Mouse (Mus musculus): ENCODE measurements at regions not wholly inside any gene's neighbourhood (a gene's known extent, or its start where the extent isn't known, plus 50 kb on each side); places are given as distances from the start of the nearest gene placed in this dataset.
A peak's percentile ranks its signal among the peaks of the same experiment; 100 is the strongest.

GRCm38 (mm10) chr7:115142163-115142562 is 398.7 kb downstream of the Insc start:
- H3K4me2 ChIP-seq (replicated peaks), result no peak overlapping the region
- H3K27ac ChIP-seq, result no peak overlapping the region
- no peaks in the 10 kb centered on the region for H3K36me3 ChIP-seq
- H3K27me3 ChIP-seq (replicated peaks), result no peaks in the 10 kb centered on the region
- no peak for ATAC-seq (ENCODE audit: low FRiP score, low read depth)
- no peaks in the 10 kb centered on the region for H3K9me3 ChIP-seq
- no peak overlapping the region for H3K9ac ChIP-seq
- H3K4me3 ChIP-seq, result no peak overlapping the region
- H3K4me1 ChIP-seq, result 0 out of 2 replicates have a peak, but pooled peaks cover 3% of the 10 kb centered on the region
- WGBS, result 34% methylated on average over 2 of the region's 2 CpGs

GRCm38 (mm10) chr7:115144947-115145346 is 401.5 kb downstream of the Insc start:
- Histone ChIP-seq H3K27ac (no peak overlapping the region), H3K9me3 (no peaks in the 10 kb centered on the region), H3K4me1 (0 out of 2 replicates have a peak, but pooled peaks cover 3% of the 10 kb centered on the region), H3K36me3 (no peaks in the 10 kb centered on the region), H3K4me2 (replicated peaks) (no peak overlapping the region), H3K27me3 (replicated peaks) (no peaks in the 10 kb centered on the region), H3K9ac (no peak overlapping the region), H3K4me3 (no peak overlapping the region)
- WGBS, result 70% methylated on average over 2 of the region's 2 CpGs
- no peak for ATAC-seq (ENCODE audit: low FRiP score, low read depth)

GRCm38 (mm10) chr7:115147352-115147977 is 404.0 kb downstream of the Insc start:
- 85% methylated on average over 5 of the region's 5 CpGs for WGBS
- no peak for ATAC-seq (ENCODE audit: low FRiP score, low read depth)

GRCm38 (mm10) chr7:115153291-115153690 is 409.8 kb downstream of the Insc start:
- H3K27ac ChIP-seq, result no peak overlapping the region
- no peak overlapping the region for H3K4me3 ChIP-seq
- H3K27me3 ChIP-seq (replicated peaks), result no peaks in the 10 kb centered on the region
- no peak overlapping the region for H3K4me2 ChIP-seq (replicated peaks)
- H3K9ac ChIP-seq, result no peak overlapping the region
- ATAC-seq (ENCODE audit: low FRiP score, low read depth), result no peak
- H3K9me3 ChIP-seq, result no peaks in the 10 kb centered on the region
- no peaks in the 10 kb centered on the region for H3K36me3 ChIP-seq
- 0 out of 2 replicates have a peak, but pooled peaks cover 7% of the 10 kb centered on the region for H3K4me1 ChIP-seq

More at GRCm38 (mm10) chr7:115147352-115147977, 404.0 kb downstream of the Insc start:
- Histone ChIP-seq H3K27me3 (replicated peaks) (no peaks in the 10 kb centered on the region), H3K9me3 (no peaks in the 10 kb centered on the region), H3K4me1 (no peaks in the 10 kb centered on the region), H3K27ac (no peak overlapping the region), H3K4me3 (no peak overlapping the region), H3K4me2 (replicated peaks) (no peak overlapping the region), H3K36me3 (no peaks in the 10 kb centered on the region), H3K9ac (no peak overlapping the region)

DNA sequence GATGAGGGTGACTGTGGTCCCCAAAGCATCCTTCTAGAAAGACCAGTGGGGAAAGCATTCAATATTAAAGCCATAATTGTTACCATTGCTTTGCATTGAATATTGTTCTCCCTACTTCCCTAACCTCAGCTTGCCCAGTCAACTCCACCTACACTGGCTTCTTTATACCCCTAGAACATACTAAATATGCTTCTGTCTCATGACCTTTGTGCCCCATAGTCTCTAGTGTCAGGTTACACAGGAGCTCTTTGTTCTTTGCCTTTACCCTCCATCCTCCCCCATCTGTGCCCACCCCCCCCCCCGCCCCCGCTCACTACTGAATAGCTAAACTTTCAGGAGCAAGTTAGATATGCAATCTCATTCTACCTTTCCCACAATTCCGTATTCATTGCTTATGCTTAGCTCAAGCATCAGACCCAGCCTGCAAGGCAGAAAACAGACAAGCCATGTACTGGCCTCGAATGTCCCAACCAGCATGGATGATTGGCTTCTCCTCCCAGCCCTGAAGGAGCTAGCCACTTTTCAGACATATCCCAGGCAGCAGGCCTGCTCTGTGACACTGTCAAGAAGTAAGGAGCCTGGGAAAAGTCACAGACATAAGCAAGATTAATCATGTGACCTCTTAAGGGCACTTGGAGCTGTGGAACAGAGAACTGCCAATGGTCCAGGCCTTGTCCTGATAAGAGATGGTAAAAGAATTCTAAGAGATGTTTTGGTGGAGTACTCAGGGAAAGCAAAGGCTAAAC is 410.4 kb downstream of the Insc start:
- no peak overlapping the region for H3K4me2 ChIP-seq (replicated peaks)
- 0 out of 2 replicates have a peak, but pooled peaks cover 7% of the 10 kb centered on the region for H3K4me1 ChIP-seq
- no peak overlapping the region for H3K4me3 ChIP-seq
- no peak for ATAC-seq (ENCODE audit: low FRiP score, low read depth)
- no peak overlapping the region for H3K9ac ChIP-seq
- H3K36me3 ChIP-seq, result no peaks in the 10 kb centered on the region
- H3K9me3 ChIP-seq, result no peaks in the 10 kb centered on the region
- WGBS, result 58% methylated on average over 4 of the region's 4 CpGs
- no peaks in the 10 kb centered on the region for H3K27me3 ChIP-seq (replicated peaks)
- H3K27ac ChIP-seq, result no peak overlapping the region

GRCm38 (mm10) chr7:115170023-115170422 is 426.5 kb downstream of the Insc start:
- H3K4me2 ChIP-seq (replicated peaks), result no peak overlapping the region
- no peak overlapping the region for H3K4me3 ChIP-seq
- H3K4me1 ChIP-seq, result no peaks in the 10 kb centered on the region
- no peak for ATAC-seq (ENCODE audit: low FRiP score, low read depth)
- no peak overlapping the region for H3K9ac ChIP-seq
- no peaks in the 10 kb centered on the region for H3K36me3 ChIP-seq
- H3K27me3 ChIP-seq (replicated peaks), result no peaks in the 10 kb centered on the region
- no peaks in the 10 kb centered on the region for H3K9me3 ChIP-seq
- 70% methylated on average over 6 of the region's 6 CpGs for WGBS
- H3K27ac ChIP-seq, result no peak overlapping the region

- Histone ChIP-seq H3K36me3 (no peaks in the 10 kb centered on the region), H3K4me1 (no peaks in the 10 kb centered on the region), H3K27ac (no peak overlapping the region), H3K27me3 (replicated peaks) (no peaks in the 10 kb centered on the region), H3K9ac (no peak overlapping the region), H3K9me3 (no peaks in the 10 kb centered on the region), H3K4me3 (no peak overlapping the region), H3K4me2 (replicated peaks) (no peak overlapping the region)
- no peak for ATAC-seq (ENCODE audit: low FRiP score, low read depth)
- WGBS, result 52% methylated on average over 9 of the region's 9 CpGs
Observed at GRCm38 (mm10) chr7:115170439-115170838, 426.9 kb downstream of the Insc start.

DNA sequence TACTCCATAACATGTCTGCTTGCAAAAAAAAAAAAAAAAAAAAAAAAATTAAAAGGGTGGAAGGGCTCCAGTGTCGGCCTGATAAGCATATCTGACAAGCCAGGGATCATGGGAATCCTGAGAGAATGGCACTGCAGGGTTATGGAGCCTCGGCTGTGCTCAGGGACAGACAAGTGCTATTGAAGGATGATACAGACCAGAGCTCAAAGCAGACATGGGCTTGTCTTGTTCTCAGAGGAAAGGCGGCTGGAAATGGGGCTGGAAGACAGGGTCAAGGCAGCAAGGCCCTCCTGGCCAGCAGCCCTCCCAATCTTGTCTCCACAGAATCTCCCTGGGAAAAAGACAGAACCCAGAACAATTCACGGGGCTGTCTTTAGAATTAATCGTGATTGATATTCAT is 449.0 kb downstream of the Insc start:
- H3K36me3 ChIP-seq, result no peaks in the 10 kb centered on the region
- no peaks in the 10 kb centered on the region for H3K27me3 ChIP-seq (replicated peaks)
- no peak overlapping the region for H3K9ac ChIP-seq
- H3K4me2 ChIP-seq (replicated peaks), result no peak overlapping the region
- 74% methylated on average over 5 of the region's 5 CpGs for WGBS
- no peak overlapping the region for H3K4me3 ChIP-seq
- ATAC-seq (ENCODE audit: low FRiP score, low read depth), result no peak
- H3K27ac ChIP-seq, result no peak overlapping the region
- H3K4me1 ChIP-seq, result no peaks in the 10 kb centered on the region
- no peaks in the 10 kb centered on the region for H3K9me3 ChIP-seq

GRCm38 (mm10) chr7:115192992-115193761 is 449.7 kb downstream of the Insc start:
- no peaks in the 10 kb centered on the region for H3K27me3 ChIP-seq (replicated peaks)
- H3K4me2 ChIP-seq (replicated peaks), result no peak overlapping the region
- no peaks in the 10 kb centered on the region for H3K36me3 ChIP-seq
- no peak overlapping the region for H3K9ac ChIP-seq
- H3K4me1 ChIP-seq, result no peaks in the 10 kb centered on the region
- WGBS, result 17% methylated on average over 9 of the region's 9 CpGs
- peak; percentile 37; the same call in 1 of the 2 replicates for ATAC-seq (ENCODE audit: low FRiP score, low read depth)
- no peaks in the 10 kb centered on the region for H3K9me3 ChIP-seq
- no peak overlapping the region for H3K27ac ChIP-seq
- H3K4me3 ChIP-seq, result no peak overlapping the region

GRCm38 (mm10) chr7:115204916-115205315 is 461.4 kb downstream of the Insc start:
- Histone ChIP-seq H3K9ac (no peak overlapping the region), H3K9me3 (no peaks in the 10 kb centered on the region), H3K36me3 (no peaks in the 10 kb centered on the region), H3K4me2 (replicated peaks) (no peak overlapping the region), H3K27me3 (replicated peaks) (no peaks in the 10 kb centered on the region), H3K4me3 (no peak overlapping the region), H3K27ac (no peak overlapping the region), H3K4me1 (no peaks in the 10 kb centered on the region)
- 65% methylated on average over 3 of the region's 3 CpGs for WGBS
- no peak for ATAC-seq (ENCODE audit: low FRiP score, low read depth)

GRCm38 (mm10) chr7:115206479-115207134 is 463.1 kb downstream of the Insc start:
- H3K4me2 ChIP-seq (replicated peaks), result no peak overlapping the region
- no peak overlapping the region for H3K27ac ChIP-seq
- no peaks in the 10 kb centered on the region for H3K9me3 ChIP-seq
- H3K4me1 ChIP-seq, result no peaks in the 10 kb centered on the region
- H3K9ac ChIP-seq, result no peak overlapping the region
- 73% methylated on average over 9 of the region's 9 CpGs for WGBS
- H3K27me3 ChIP-seq (replicated peaks), result no peaks in the 10 kb centered on the region
- H3K4me3 ChIP-seq, result no peak overlapping the region
- no peaks in the 10 kb centered on the region for H3K36me3 ChIP-seq
- no peak for ATAC-seq (ENCODE audit: low FRiP score, low read depth)

DNA sequence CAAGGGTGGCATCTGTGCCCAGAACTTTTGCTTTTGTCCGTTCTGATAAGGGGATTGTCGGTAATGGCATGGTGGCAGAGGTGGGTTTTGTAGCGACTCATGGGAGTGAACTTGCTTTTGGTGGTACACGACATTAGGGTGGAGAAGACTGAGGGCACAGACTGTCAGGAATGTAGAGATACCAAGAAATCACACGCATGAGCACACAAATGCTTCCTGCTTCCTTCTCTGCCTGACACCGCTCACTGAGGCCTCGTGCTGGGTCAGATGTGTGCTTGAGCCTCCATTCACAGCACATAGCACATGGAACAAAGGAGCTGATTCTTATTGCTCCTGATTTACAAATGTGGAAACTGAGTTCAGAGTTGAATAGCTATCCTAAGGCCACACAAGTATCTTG is 465.3 kb downstream of the Insc start:
- Histone ChIP-seq H3K9me3 (no peaks in the 10 kb centered on the region), H3K4me1 (no peaks in the 10 kb centered on the region), H3K27ac (no peak overlapping the region), H3K36me3 (no peaks in the 10 kb centered on the region), H3K4me3 (no peak overlapping the region), H3K27me3 (replicated peaks) (no peaks in the 10 kb centered on the region), H3K4me2 (replicated peaks) (no peak overlapping the region), H3K9ac (no peak overlapping the region)
- WGBS, result 76% methylated on average over 7 of the region's 7 CpGs
- no peak for ATAC-seq (ENCODE audit: low FRiP score, low read depth)

All from neural tube, embryonic 12.5 days (tissue).